Mouse (Mus musculus) brain, embryonic 14.5 days (tissue): ENCODE measurements around the gene Ccn1.

Experiments
- CTCF ChIP-seq: fragments of 200-500 bp; IDR thresholded peaks from 2 replicates; pipeline ENCODE4 v1.5.1; 2012; ENCODE audit warnings: inconsistent platforms, mild to moderate bottlenecking, moderate library complexity, borderline replicate concordance; ENCODE audit not compliant: insufficient read depth, insufficient read length; ENCODE audit errors: extremely low read depth
- POLR2A ChIP-seq: fragments of 200-500 bp; IDR thresholded peaks from 2 replicates; pipeline ENCODE4 v1.6.1; 2012; ENCODE audit warnings: mild to moderate bottlenecking, inconsistent platforms, borderline replicate concordance; ENCODE audit not compliant: poor library complexity, insufficient read depth, insufficient read length, severe bottlenecking; ENCODE audit errors: extremely low read depth

DNA sequence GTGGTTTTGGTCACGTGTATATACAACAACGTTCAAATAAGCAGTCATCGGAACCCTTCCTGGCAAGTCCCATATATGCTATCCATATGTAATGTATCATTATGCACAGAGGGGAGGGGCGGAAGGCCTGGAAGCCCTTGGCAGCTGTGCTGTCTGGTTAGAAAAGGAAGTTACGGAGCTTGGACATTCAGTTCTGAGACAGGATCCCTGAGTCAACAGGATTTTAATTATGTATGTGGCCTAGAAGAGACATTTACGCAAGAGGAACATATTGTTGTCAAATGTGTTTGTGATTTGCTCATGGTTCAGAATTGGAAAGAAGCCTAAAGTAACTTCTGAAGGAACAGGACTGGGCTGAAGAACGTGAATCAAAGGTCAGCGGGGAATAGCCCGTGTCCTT lies 42.3 kb upstream of the Ccn1 start:
- no peak for TF ChIP-seq POLR2A
- TF ChIP-seq CTCF: no peak
